ENCODE assay signal across 13 mouse cellular contexts in the genomic region with DNA sequence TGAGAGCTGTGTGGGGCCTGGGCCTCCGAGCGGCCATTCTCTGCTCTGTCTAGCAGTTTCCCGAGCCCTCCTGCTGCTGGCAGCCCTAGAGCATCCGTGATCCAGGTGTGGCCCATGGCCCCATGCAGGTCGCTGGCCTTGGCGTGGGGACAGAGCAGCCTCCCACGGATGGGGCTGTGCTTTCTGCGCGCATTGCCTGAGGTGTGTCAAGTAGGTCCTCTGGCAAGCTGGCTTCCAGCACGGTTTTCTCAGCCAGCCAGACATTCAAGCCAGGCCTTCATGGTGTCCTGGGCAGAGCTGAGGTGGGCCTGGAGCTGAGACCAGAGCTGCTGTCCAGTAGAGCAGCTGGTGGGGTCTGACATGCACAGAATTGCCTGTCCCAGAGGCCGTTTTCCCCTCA. TPM values are rescaled to one million over a fixed set of nuclear protein-coding genes. Genes with fewer than 3 reads are reported as not detected.
DNase-seq lines count a peak whose midpoint lies in the region; ATAC-seq lines count a peak whose summit lies in the region.
"Had no signal": no experiment of that assay in that cellular context is flagged by ENCODE, and none has a peak within 500 bp of the region (broad histone marks: within the 10 kb centered on the region; RNA-seq: fewer than 3 reads in every experiment).

No protein-coding gene starts in this region.

- H3K27ac ChIP-seq in heart, embryonic 10.5 days, result peak overlapping the region; percentile 62; the same call in 1 of the 2 replicates
- no peak overlapping the region for H3K27ac ChIP-seq in neural tube, embryonic 11.5 days (ENCODE audit: low read depth, low read length)
- peak overlapping the region; percentile 31; the same call in 1 of the 2 replicates for H3K27ac ChIP-seq in limb, embryonic 10.5 days
- H3K27ac ChIP-seq: embryonic facial prominence, embryonic 15.5 days; liver, embryonic 12.5 days; neural tube, embryonic 12.5 days had no signal

- no peak for ATAC-seq in neural tube, embryonic 11.5 days (ENCODE audit: insufficient read depth, low FRiP score, low TSS enrichment)
- ATAC-seq: liver, embryonic 12.5 days had no signal

- H3K4me2 ChIP-seq in neural tube, embryonic 11.5 days (ENCODE audit: low read depth), result no peak overlapping the region
- H3K4me2 ChIP-seq: embryonic facial prominence, embryonic 15.5 days; liver, embryonic 12.5 days; neural tube, embryonic 12.5 days had no signal

- 72% methylated on average over 11 of the region's 11 CpGs for WGBS in heart, embryonic 10.5 days
- 65% methylated on average over 10 of the region's 11 CpGs for WGBS in neural tube, embryonic 11.5 days
- 64% methylated on average over 11 of the region's 11 CpGs for WGBS in limb, embryonic 10.5 days

- H3K4me1 ChIP-seq in heart, embryonic 10.5 days, result peaks cover 92% of the 10 kb centered on the region
- H3K4me1 ChIP-seq in neural tube, embryonic 11.5 days (ENCODE audit: control insufficient read depth, insufficient read depth, low read length), result peaks cover 63% of the 10 kb centered on the region
- H3K4me1 ChIP-seq in limb, embryonic 10.5 days, result peaks cover 97% of the 10 kb centered on the region

- H3K9me3 ChIP-seq in heart, embryonic 10.5 days, result no peaks in the 10 kb centered on the region
- H3K9me3 ChIP-seq in neural tube, embryonic 11.5 days (ENCODE audit: control insufficient read depth, low read length), result no peaks in the 10 kb centered on the region
- H3K9me3 ChIP-seq in limb, embryonic 10.5 days (replicated peaks), result no peaks in the 10 kb centered on the region
- H3K9me3 ChIP-seq: embryonic facial prominence, embryonic 15.5 days; liver, embryonic 12.5 days; neural tube, embryonic 12.5 days had no signal

- intact Hi-C loops in heart, postnatal 25 days (cut with DNase I), result loop anchor here (2.0 kb wide), 1 partner anchor 14 kb away; no protein-coding TSS in a partner anchor
- intact Hi-C loops in left cerebral cortex, postnatal 36 days (cut with DNase I), result no loop called here

- peak overlapping the region; percentile 29; the same call in 1 of the 2 replicates for H3K9ac ChIP-seq in neural tube, embryonic 11.5 days (ENCODE audit: low read length)
- H3K9ac ChIP-seq: embryonic facial prominence, embryonic 15.5 days; liver, embryonic 12.5 days; neural tube, embryonic 12.5 days had no signal

- peaks cover 6% of the 10 kb centered on the region for H3K36me3 ChIP-seq in heart, embryonic 10.5 days
- H3K36me3 ChIP-seq in neural tube, embryonic 11.5 days (ENCODE audit: control insufficient read depth, insufficient read depth, low read length), result no peaks in the 10 kb centered on the region; the same call in 1 of the 2 replicates
- peaks cover 51% of the 10 kb centered on the region for H3K36me3 ChIP-seq in limb, embryonic 10.5 days
- H3K36me3 ChIP-seq: embryonic facial prominence, embryonic 15.5 days; liver, embryonic 12.5 days had no signal

- DNase-seq in heart, embryonic 10.5 days (ENCODE audit: low spot score), result no peak
- no peak for DNase-seq in heart, postnatal 25 days (ENCODE audit: low spot score)
- no peak for DNase-seq in neural tube, embryonic 11.5 days (ENCODE audit: low spot score)
- DNase-seq in neural tube, embryonic 10.5 days (ENCODE audit: extremely low spot score, low spot score), result no peak
- no peak for DNase-seq in limb, embryonic 10.5 days (ENCODE audit: low spot score)
- no peak for DNase-seq in urinary bladder, postnatal 10 days (ENCODE audit: low spot score)
- no peak for DNase-seq in testis, postnatal 10 days (ENCODE audit: low spot score)
- DNase-seq in left cerebral cortex, postnatal 36 days (ENCODE audit: low spot score in 2 of 2), result no peak
- DNase-seq: spleen, adult 18-20 months; thymus, postnatal 36 days had no signal

- H3K27me3 ChIP-seq in heart, embryonic 10.5 days (ENCODE audit: insufficient read depth, poor library complexity, severe bottlenecking), result no peaks in the 10 kb centered on the region
- H3K27me3 ChIP-seq in neural tube, embryonic 11.5 days (ENCODE audit: control insufficient read depth, insufficient read depth, low read length), result no peaks in the 10 kb centered on the region
- H3K27me3 ChIP-seq in limb, embryonic 10.5 days (ENCODE audit: low read depth, poor library complexity, severe bottlenecking), result no peaks in the 10 kb centered on the region
- H3K27me3 ChIP-seq: embryonic facial prominence, embryonic 15.5 days; neural tube, embryonic 12.5 days had no signal

- H3K4me3 ChIP-seq in heart, embryonic 10.5 days, result peak overlapping the region; percentile 13; the same call in 1 of the 2 replicates
- no peak overlapping the region for H3K4me3 ChIP-seq in neural tube, embryonic 11.5 days (ENCODE audit: low read depth, low read length)
- peak overlapping the region; percentile 16; the same call in 1 of the 2 replicates for H3K4me3 ChIP-seq in limb, embryonic 10.5 days
- H3K4me3 ChIP-seq: embryonic facial prominence, embryonic 15.5 days; liver, embryonic 12.5 days; neural tube, embryonic 12.5 days had no signal

RNA-seq across cellular contexts. Expression of gene Bahcc1, which starts 21.7 kb away (rescaled TPM):
- 7.7 and 12.9 TPM in 2 replicates for polyA plus RNA-seq in heart, embryonic 10.5 days (2016; fragmentation: Nextera tagmentation; extraction: Ambion mirVana)
- 1 to 10 TPM; 7.8 to 8.3 TPM for total RNA-seq in heart, postnatal 25 days (2021)
- 19.7 and 22.7 TPM in 2 replicates for polyA plus RNA-seq in neural tube, embryonic 11.5 days (2014; fragmentation: Nextera tagmentation; extraction: Ambion mirVana)
- polyA plus RNA-seq in limb, embryonic 10.5 days (2016; fragmentation: Nextera tagmentation; extraction: Ambion mirVana), result 19.9 and 20.3 TPM in 2 replicates
- 10 to 100 TPM; 15.3 to 20.9 TPM for total RNA-seq in left cerebral cortex, postnatal 36 days (2021)
